Mouse (Mus musculus) liver, adult 2 months (tissue): ENCODE results near the gene Mlkl. TPM values are rescaled to one million over a fixed set of nuclear protein-coding genes. Genes with fewer than 3 reads are reported as not detected.

Source experiments
- DNase-seq: peaks from one replicate; pipeline ENCODE4 v3.0.0-alpha.2; 2011; ENCODE audit warnings: low read depth, low spot score; ENCODE audit errors: extremely low read depth
- H3K27ac ChIP-seq: fragments of 200-500 bp; replicated peaks from 2 replicates; pipeline ENCODE4 v1.5.1; 2012; ENCODE audit warnings: low read depth, mild to moderate bottlenecking, control low read depth, inconsistent platforms, low read length; ENCODE audit not compliant: insufficient read depth
- H3K27me3 ChIP-seq: fragments of 200-500 bp; 2 replicates; pipeline ENCODE4 v1.6.1; 2012; ENCODE audit warnings: mild to moderate bottlenecking, moderate library complexity, low read length, inconsistent platforms; ENCODE audit not compliant: control insufficient read depth, insufficient read depth
- H3K36me3 ChIP-seq: fragments of 200-500 bp; 2 replicates; pipeline ENCODE4 v1.6.1; 2012; ENCODE audit warnings: low read length, inconsistent platforms; ENCODE audit not compliant: control insufficient read depth, insufficient read depth
- H3K4me1 ChIP-seq: fragments of 200-500 bp; 2 replicates; pipeline ENCODE4 v1.6.1; 2011; ENCODE audit warnings: low read length; ENCODE audit not compliant: control insufficient read depth, insufficient read depth
- H3K4me3 ChIP-seq: fragments of 200-500 bp; 2 replicates; pipeline ENCODE4 v1.5.1; 2011; ENCODE audit warnings: low read depth, mild to moderate bottlenecking, control low read depth, low read length, moderate library complexity; ENCODE audit not compliant: insufficient read depth
- H3K79me2 ChIP-seq: fragments of 200-500 bp; 2 replicates; pipeline ENCODE4 v1.6.1; 2012; ENCODE audit warnings: inconsistent platforms, mild to moderate bottlenecking, low read length, moderate library complexity; ENCODE audit not compliant: control insufficient read depth, insufficient read depth
- H3K9ac ChIP-seq: fragments of 200-500 bp; 2 replicates; pipeline ENCODE4 v1.6.1; 2012; ENCODE audit warnings: low read depth, mild to moderate bottlenecking, control low read depth, inconsistent platforms, low read length
- CTCF ChIP-seq: fragments of 200-500 bp; IDR thresholded peaks from 2 replicates; pipeline ENCODE4 v1.5.1; 2011; ENCODE audit warnings: low read depth, low read length, control low read depth
- POLR2A ChIP-seq: fragments of 200-500 bp; IDR thresholded peaks from 2 replicates; pipeline ENCODE4 v1.6.1; 2011; ENCODE audit warnings: low read length, control low read depth; ENCODE audit not compliant: insufficient read depth; ENCODE audit errors: extremely low read depth
- WGBS: fragments of 180-500 bp; shearing (Covaris S2); methylation state at CpG from one replicate; pipeline ENCODE4 v1.1.7; 2018; 5-methylcytosine and 5-hydroxymethylcytosine counted together
- polyA plus RNA-seq: library from polyadenylated mRNA; depleted of rRNA; stranded (reverse); fragments of >200 nt; gene quantifications from 2 replicates; pipeline ENCODE4 v1.2.3, GENCODE M21; 2012
- total RNA-seq: library from RNA; depleted of rRNA; stranded (reverse); fragments of >200 nt; gene quantifications from 2 replicates; pipeline ENCODE4 v1.2.3, GENCODE M21; 2014

The Mlkl gene
- total and polyA plus RNA-seq, 2 experiments: 2.5 to 6.4 TPM

GRCm38 (mm10) chr8:111299363-111299820 lies 38.6 kb downstream of the Mlkl start:
- no peaks in the 10 kb centered on the region for H3K27me3 ChIP-seq
- DNase-seq: peak; percentile 33
- peak overlapping the region; percentile 93 for H3K4me3 ChIP-seq
- H3K36me3 ChIP-seq: peaks cover 12% of the 10 kb centered on the region; the same call in 1 of the 2 replicates
- H3K4me1 ChIP-seq: no peaks in the 10 kb centered on the region
- H3K27ac ChIP-seq: peak overlapping the region; percentile 67
- H3K9ac ChIP-seq: peak overlapping the region; percentile 93
- H3K79me2 ChIP-seq: peaks cover 3% of the 10 kb centered on the region; the same call in 1 of the 2 replicates
- no peak for TF ChIP-seq POLR2A
- TF ChIP-seq CTCF: no peak
- under 1% methylated on average over 28 of the region's 28 CpGs for WGBS

GRCm38 (mm10) chr8:111298011-111298410 lies 40.0 kb downstream of the Mlkl start:
- 93% methylated on average over 1 of the region's 1 CpGs for WGBS
- Histone ChIP-seq H3K27me3 (no peaks in the 10 kb centered on the region), H3K79me2 (peaks cover 3% of the 10 kb centered on the region; the same call in 1 of the 2 replicates), H3K9ac (no peak overlapping the region), H3K27ac (no peak overlapping the region), H3K4me1 (no peaks in the 10 kb centered on the region), H3K4me3 (no peak overlapping the region), H3K36me3 (peaks cover 25% of the 10 kb centered on the region)
- TF ChIP-seq POLR2A: no peak
- no peak for TF ChIP-seq CTCF
- no peak for DNase-seq

GRCm38 (mm10) chr8:111291733-111292132 lies 46.2 kb downstream of the Mlkl start:
- Histone ChIP-seq H3K79me2 (no peaks in the 10 kb centered on the region; the same call in 1 of the 2 replicates), H3K27ac (no peak overlapping the region)

GRCm38 (mm10) chr8:111290586-111290985 lies 47.4 kb downstream of the Mlkl start:
- Histone ChIP-seq H3K4me3 (no peak overlapping the region), H3K79me2 (no peaks in the 10 kb centered on the region), H3K27me3 (no peaks in the 10 kb centered on the region), H3K27ac (no peak overlapping the region), H3K9ac (no peak overlapping the region), H3K4me1 (no peaks in the 10 kb centered on the region), H3K36me3 (peaks cover 57% of the 10 kb centered on the region)
- TF ChIP-seq CTCF (no peak), POLR2A (no peak)
- no peak for DNase-seq
- WGBS: 95% methylated on average over 7 of the region's 7 CpGs

More at GRCm38 (mm10) chr8:111291733-111292132, 46.2 kb downstream of the Mlkl start:
- no peak for TF ChIP-seq POLR2A
- TF ChIP-seq CTCF: no peak
- DNase-seq: no peak
- 72% methylated on average over 7 of the region's 7 CpGs for whole genome bisulfite sequencing
- no peaks in the 10 kb centered on the region for H3K27me3 ChIP-seq
- no peak overlapping the region for H3K9ac ChIP-seq
- no peak overlapping the region for H3K4me3 ChIP-seq
- peaks cover 55% of the 10 kb centered on the region for H3K36me3 ChIP-seq
- no peaks in the 10 kb centered on the region for H3K4me1 ChIP-seq

DNA sequence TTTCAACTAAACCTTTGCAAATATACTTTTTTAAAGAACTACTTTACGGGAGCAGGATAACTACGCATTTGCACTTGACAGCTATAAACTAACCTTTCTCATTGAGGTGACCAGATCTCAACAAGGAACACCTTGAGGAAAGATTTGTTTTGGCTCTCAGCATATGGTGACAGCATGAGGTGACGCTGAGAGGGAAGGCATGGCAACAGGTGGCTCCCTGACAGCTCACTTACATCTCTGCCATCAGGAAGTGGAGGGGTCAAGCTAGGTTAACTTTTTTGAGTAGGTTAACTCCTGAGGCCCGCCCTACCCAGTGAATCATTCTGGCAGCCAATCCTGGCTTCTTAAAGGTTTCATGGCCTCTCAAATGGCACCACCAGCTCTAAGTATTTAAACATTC lies 52.4 kb downstream of the Mlkl start:
- Histone ChIP-seq H3K4me3 (no peak overlapping the region), H3K4me1 (no peaks in the 10 kb centered on the region), H3K9ac (no peak overlapping the region), H3K27me3 (no peaks in the 10 kb centered on the region), H3K36me3 (peaks cover 50% of the 10 kb centered on the region), H3K27ac (no peak overlapping the region), H3K79me2 (no peaks in the 10 kb centered on the region)
- WGBS: 99% methylated on average over 4 of the region's 4 CpGs
- DNase-seq: no peak
- no peak for TF ChIP-seq CTCF
- no peak for TF ChIP-seq POLR2A

- H3K79me2 ChIP-seq: no peaks in the 10 kb centered on the region
- no peaks in the 10 kb centered on the region for H3K27me3 ChIP-seq
- peaks cover 53% of the 10 kb centered on the region for H3K36me3 ChIP-seq
- H3K9ac ChIP-seq: no peak overlapping the region
- no peak overlapping the region for H3K4me3 ChIP-seq
- no peak for DNase-seq
- no peak overlapping the region for H3K27ac ChIP-seq
- 94% methylated on average over 3 of the region's 3 CpGs for WGBS
- TF ChIP-seq POLR2A (no peak), CTCF (no peak)
- H3K4me1 ChIP-seq: no peaks in the 10 kb centered on the region
Observed at GRCm38 (mm10) chr8:111282093-111282492, 55.9 kb downstream of the Mlkl start.
